Mouse (Mus musculus) 3134 (cell line): ENCODE results near the gene Gfy.

Source experiments
- DNase-seq: peaks from one replicate; pipeline ENCODE4 v3.0.0-alpha.2; 2011; ENCODE audit warnings: low spot score; ENCODE audit not compliant: insufficient read length; ENCODE audit errors: extremely low read depth

Gene Gfy

DNA sequence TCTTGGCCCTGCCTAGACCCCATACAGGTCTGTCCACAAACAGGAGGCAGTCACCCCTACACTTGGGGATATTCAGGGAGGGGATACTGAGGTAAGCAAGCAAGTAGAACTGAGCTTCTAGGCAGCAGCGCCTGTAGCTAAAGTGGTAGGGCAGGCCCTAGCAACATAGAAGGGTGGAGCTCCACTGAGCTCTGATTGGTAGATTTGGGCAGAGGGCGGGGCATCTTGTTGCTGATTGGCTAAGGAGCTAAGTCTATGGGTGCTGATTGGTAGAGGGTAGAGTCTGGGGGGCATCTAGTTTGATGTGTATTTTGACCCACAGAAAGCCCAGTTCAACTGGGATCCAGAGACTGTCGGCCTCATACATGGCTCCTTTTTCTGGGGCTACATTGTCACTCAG lies 9.9 kb downstream of the Gfy start:
- DNase-seq, result no peak

DNA sequence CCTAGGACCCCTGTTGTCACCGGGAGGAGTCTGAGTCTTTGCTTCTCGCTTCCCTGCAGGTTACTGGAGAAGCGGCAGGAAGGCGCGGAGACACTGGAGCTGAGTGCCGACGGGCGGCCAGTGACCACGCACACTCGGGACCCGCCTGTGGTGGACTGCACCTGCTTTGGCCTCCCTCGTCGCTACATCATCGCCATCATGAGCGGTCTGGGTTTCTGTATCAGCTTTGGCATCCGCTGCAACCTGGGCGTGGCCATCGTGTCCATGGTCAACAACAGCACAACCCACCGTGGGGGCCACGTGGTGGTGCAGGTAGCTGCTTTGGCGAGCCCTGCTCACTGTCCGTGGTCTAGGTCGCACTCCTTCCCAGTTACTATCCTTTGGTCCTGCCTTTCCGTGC lies 10.7 kb downstream of the Gfy start:
- no peak for DNase-seq

DNA sequence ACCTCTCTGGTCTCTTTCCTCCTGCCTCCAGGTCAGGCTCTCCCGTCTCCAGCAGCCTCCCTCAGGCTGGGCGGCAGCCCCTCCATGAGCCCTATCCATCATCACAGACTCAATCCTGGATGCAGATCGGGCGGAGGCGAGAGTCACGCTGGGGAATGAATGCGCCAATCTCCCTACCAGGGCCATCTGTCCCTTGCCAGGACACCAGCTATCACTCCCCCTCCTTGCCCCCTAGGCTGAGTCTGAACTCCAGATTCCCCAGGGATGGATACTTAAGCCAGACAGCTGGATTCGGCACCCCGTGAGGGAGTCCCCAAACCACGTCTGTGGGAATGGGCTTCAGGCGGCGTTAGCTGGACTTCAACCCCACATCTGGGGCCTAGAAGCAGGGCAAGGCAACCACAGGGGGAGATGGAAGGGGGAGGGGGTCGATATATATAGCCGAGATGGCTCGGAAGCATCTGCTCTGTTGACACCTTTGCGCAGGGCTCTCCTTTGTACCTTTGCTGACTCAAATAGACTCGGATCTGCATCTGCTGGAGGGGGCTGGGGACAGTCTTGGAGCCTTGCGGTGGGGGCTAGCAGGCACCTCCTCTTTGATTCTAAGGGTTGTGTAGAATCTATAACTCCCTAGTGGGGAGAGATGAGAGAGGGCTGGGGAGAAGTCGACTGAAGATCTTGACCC lies 11.5 kb downstream of the Gfy start:
- DNase-seq, result no peak

DNA sequence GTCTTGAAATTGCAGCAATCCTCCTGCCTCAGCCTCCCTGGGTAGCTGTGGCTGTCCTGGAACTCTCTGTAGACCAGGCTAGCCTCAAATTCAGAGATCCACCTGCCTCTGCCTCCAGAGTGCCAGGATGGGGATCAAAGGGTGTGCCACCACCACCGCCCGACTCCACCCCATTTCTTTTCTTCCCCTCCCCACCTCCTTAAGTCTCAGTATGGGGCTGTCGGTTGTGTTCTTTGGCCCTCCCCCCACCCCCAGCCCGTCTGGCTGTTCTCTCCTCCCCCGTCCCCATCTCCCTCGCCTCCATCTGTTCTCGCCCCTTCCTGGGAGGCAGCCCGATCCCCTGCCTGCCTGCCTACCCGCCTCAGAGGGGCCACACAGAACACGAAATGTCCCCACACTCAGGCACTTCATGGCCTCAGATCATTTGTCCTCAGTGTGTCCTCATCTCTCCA lies 12.4 kb downstream of the Gfy start:
- DNase-seq, result no peak

DNA sequence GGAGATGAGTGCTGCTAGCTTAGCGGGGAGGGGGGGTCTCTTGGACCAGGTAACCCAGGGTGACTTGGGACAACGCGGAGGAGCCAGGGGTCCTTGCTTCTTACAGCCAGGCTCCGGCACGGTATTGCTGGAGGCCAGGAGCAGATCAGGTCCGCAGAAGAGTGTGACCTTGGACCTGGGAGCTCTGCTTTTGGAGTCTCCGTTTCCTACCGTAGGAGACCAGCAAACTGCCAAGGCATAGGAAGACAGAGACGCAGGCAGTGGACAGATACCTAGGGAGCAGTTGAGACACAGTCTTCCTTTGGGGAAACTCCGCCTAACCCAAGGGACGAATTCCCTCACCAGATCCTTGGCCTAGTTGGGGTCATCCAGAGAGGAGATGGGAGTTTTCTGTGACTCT lies 13.7 kb downstream of the Gfy start:
- DNase-seq, result no peak

DNA sequence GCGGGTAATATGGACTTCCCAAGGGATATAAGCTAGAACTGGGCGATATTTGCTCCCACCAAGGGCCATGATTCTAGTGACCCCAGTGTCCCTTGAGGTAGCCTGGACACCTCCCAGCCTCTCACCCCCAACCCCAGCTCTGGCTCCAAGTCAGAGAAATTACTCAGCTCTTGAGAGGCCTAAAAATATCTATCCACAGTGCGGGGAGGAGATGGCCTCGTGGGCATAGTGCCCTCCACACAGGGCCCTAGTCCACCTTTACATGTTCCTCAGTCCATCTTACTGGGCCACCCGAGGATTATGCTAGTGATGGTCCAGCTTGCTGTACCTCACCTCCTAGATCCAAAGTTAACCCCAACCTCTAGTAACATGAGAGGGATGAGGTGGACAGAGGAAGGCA lies 14.5 kb downstream of the Gfy start:
- no peak for DNase-seq

DNA sequence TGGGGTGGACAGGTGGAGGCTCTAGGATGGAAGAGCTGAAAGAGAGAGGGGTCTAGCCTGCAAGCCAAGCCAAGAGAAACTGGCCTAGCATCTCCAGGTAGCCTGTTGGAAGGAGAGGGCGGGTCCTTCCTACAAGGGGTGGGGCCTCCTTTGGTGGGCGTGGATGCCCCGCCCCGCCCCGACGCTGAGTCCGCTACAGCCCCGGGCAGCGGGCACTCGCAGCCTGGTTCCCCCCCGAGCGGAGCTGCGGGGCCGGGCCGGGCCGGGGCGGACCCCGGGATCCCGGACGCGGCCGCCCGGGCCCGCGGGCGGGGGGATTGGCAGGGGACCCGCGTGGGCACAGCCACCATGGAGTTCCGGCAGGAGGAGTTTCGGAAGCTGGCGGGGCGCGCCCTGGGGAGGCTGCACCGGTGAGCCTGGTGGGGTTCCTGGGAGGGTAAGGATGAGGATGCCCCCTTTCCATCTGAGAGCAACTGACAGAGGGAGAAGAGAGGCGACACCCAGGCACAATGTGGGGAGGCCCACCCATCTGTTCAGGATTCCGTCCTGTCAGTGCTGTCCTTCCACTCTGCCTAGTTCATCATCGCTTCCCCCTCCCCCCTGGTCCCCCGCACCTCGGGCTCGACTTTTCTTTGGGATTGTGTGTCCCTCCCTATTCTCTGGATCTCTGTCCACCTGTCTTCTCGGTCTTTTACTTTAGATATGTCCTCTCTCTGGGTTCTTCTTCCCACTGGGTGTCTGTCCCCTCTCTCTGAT lies 15.5 kb downstream of the Gfy start, which contains the start of gene Slc17a7:
Slc17a7 (plus strand) TSS at position 215 of the 756 bp plus-strand sequence.
- no peak for DNase-seq

DNA sequence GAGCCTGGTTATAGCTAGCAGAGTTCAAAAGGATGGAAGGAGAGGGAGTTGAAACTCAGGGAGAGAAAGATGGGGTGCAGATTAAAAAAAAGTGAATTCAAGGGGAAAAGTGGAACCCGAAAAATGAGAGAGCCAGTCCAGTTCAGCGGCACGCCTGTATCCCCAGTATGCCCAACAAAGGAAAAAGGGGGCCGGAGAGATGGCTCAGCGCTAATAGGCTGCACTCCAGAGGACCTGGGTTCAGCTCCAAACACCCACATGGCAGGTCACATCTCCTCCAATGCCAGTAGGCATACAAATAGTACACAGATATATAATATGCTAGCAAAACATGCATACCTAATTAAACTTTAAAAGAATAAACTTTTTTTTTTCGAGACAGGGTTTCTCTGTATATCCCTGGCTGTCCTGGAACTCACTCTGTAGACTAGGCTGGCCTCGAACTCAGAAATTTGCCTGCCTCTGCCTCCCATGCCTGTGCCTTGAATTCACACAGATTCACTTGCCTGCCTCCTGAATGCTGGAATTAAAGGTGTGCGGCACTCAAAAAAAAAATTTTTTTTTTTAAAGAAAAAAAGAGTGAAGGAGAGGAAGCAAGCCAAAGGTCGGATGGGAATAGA lies 16.3 kb downstream of the Gfy start:
- no peak for DNase-seq

DNA sequence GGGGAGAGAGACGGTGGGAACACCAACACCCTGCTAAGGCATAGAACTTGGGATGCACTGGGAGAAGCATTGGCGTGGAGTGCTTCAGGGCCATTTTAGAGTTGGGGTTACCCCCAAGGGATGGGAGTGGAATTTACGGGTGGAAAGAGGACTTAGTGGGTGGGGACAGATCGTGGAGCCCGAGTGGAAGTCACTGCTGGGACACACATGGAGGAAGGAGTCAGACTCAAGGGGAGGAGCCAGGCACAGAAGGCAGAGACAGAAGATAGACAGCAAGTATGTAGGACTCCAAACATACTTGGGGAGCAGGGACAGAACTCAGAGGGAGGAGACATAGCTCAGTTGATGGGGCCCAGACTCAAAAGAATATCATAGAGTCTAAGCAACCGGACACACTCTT lies 16.8 kb downstream of the Gfy start:
- DNase-seq, result no peak

DNA sequence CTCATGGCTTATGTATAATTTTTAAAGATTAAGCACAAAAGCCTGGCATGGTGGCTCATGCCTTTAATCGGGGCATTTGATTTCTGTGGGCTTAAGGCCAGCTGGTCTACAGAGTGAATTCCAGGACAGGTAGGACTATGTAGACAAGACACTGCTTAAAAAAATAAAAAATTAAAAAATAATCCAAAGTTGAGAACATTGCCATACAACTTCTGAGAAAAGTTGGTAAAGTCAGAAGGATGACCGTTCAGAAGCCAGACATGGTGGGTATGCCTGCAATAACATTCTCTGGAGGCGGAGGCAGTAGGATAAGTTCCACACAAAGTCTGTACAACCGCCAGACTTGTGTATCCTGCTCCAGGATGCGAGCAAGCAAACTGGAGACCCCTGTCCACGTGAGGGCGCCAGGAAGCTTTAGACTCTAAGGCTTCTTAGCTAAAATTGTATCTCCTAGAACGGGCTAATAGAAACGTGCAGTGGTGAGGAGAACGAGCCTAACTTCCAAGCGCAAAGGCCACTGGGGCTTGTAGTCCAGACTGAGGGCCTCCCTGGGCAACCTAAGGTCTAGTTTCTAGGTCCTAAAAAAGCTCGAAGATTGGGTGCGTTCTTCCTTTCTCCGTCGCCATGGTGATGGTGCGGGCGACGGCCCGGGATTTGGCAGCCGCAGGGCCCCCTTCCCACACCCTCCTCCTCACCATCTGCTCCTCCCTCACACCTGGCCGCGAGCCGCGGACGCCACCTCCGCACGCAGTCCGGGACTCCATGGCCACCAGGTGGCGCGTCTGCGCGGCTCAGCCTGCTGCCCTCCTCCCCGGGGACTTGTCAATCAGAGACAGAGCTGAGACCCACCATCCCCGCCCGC lies 17.5 kb downstream of the Gfy start:
- DNase-seq, result peak; percentile 95

DNA sequence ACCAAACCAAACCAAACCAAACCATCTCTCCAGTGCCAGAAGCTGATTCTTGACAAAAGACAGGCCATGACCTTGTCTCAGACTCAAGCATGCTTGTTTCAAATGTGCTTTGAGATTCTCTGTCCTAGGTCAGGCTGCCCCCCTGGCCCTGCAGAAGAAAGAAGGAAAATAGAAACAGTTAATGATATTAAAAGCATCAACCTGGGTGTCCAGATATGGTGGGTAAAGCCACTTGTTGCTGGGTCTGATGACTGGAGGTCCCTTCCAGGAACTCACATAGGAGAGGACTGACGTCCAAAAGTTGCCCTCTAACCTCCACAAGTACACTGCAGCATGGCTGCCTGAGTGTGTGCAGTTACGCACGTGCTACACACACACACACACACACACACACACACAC lies 18.5 kb downstream of the Gfy start:
- DNase-seq, result no peak

DNA sequence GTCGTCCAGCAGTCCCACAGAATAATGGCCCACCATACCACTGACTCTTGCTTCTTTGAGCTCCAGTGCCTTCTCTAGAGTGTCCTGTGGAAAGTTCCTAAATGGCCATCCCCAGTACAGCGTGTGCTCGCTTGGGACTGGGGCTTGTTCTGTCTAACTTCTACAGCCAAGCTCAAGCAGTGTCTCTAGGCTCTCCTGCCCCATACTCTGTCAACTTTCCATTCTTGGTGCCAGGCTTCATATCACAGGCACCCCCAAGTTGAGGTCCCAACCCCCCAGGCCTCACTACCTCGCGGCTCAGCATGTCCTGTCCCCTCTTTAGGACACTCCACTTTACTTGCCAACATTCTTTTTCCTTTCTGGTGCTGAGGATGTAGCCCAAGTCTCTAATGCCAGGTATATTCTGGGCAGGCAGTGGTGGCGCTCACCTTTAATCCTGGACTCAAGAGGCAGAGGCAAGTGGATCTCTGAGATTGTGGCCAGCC lies 19.0 kb downstream of the Gfy start:
- DNase-seq, result no peak

DNA sequence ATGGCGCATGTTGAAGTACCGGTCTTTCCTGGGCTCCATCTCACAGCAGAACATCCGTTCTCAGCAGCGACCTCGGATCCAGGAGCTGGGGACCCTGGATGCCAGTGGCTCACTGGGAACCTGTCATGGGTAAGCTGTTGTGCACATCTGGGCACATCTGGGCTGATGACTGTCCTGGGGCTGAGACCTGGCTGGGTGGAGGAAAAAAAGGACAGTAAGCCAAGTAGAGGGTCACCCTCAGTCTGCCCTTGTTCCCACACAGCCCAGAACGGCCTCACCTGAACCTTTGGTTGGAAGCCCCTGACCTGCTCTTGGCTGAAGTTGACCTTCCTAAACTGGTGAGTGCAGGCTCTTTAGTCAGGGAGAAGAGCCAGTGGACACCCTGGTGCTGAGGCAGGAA lies 20.4 kb downstream of the Gfy start:
- no peak for DNase-seq

DNA sequence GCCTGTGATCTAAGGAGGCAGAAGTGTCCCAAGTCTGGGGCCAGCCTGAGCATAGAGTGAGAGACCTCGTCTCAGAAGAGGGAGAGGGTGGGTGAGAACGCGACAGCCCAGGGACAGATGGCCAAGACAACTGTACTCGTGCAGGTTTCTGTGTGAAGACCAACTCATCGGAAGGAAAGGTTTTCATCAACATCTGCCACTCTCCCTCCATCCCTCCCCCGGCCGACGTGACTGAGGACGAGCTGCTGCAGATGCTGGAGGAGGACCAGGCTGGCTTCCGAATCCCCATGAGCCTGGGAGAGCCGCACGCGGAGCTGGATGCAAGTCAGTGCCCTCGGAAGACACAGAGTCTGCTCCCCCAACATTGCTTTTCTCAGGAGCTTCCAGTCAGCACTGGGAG lies 21.9 kb downstream of the Gfy start:
- DNase-seq, result no peak

DNA sequence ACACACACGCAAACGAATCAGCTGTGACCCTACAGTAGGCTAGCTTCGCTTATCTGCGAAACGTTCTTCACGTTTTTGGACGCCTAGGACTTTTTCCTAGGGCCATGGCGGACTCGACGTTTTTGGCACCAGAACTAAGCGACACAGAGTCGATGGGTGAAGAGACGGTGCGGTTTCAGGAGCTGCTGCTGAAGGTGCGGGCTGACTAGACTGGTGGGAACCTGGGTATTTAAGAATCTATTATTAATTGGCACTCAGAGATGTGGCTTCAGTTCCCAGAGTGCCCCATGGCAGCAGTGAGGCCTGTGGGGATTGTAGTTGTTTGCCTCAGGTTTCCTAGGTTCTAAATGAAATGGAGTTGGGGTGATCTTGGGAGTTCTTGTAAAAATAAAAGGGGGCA lies 23.2 kb downstream of the Gfy start:
- no peak for DNase-seq

DNA sequence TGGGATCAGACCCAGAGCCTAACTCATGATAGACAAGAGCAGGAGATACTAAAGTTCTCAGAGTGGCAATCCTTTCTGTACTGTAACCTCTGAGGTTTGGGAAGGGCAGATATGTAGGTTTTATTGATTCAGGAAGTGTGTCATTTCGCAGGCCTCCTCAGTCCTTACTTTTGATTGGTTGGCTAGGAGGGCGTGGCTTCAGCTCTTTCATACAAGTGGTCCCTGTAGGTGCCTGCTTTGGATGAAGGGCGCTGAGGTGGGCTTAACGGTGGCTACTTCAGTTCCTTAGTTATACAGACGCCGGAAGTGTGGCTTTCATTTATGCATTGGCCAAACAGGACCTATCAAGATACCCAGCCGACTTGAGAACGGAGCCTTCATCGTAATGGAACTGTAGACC lies 23.8 kb downstream of the Gfy start:
- no peak for DNase-seq

DNA sequence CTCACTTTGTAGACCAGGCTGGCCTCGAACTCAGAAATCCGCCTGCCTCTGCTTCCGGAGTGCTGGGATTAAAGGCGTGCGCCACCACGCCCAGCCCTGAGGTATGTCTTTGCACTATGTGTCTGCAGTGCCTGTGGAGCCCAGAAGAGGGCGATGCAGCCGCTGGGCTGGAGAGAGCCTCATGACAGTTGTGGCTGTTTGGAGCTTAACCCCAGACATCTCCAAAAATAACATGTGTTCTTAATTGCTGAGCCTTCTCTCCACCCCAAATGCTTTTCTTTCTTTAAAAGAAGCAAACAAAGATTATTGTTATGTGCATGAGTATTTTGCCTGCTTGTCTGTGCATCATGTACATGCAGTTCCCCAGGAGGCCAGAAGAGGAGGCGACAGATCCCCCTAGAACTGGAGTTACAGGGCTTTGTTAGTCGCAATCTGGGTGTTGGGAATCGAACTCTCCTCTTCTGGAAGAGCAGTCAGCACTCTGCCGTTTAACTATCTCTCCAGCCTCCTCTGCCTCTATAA lies 24.3 kb downstream of the Gfy start:
- peak; percentile 69 for DNase-seq

DNA sequence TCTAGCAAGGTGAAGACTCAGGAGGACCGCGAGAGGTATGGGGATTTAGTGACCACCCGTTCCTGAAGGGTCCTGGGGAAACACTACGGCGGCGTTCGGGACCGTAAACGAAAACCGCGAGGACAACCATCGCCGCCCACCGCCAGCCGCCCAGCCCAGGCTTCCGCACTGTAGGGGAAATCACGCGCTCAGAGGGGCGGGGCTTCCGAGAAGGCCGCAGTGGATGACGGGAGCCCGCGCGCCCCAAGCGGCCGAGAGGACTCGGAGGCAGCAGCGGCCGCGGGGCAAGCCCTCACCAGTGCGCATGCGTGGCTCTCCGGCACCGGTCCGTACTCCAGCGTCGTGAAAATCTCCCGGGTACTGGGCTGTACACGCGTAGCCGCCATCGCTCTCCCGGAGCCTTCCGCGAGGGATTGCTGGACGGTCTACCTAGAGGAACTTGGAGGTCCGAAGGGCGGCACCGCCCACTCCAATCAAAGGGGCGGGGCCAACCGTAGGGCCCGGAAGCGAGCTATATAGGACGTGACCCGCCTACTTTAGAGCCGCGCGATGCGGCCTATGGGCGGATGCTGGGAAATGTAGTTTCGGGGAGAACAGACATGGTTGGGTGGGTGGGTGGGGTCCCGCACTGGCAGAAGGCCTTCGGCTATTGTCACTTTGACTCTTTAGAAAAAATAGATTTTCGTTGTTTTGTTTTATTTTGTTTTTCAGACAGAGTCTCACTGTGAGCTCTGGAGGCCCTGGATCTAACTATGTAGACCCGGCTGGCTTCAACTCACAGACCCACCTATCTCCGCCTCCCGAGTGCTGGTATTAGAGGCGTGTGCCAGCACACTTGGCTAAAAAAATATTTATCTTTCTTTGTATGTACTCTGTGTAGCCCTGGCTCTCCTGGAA lies 25.0 kb downstream of the Gfy start, which contains the start of the genes Pih1d1 and Aldh16a1:
Pih1d1 (plus strand) TSS at position 208 of the 897 bp plus-strand sequence.
Aldh16a1 (minus strand) TSS at position 489 of the 897 bp plus-strand sequence.
- DNase-seq, result peak; percentile 96

DNA sequence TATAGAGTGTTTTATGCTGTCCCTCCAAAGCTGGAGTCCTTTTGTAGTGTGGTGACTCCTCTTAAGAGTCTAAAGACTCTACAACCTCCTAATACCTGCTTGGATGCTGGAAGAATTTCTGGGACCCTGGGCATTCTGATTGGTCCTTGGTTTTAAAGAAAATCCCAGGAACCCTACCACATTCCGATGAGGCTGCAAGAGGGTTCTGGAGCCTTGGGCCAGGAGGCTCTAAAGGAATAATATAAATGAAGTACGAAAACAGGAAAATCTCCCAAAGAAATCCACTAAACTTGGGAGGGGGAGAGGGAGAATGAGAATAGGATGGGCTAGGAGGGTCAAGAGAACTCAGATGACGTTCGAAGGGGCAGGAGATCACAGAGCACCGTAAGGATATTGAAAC lies 25.8 kb downstream of the Gfy start:
- DNase-seq, result no peak
